Mouse (Mus musculus) CD8-positive naive resting alpha-beta T cell, adult 2 months (primary cell): Measurements from ENCODE around the gene B4galnt3.
A peak's percentile ranks its signal among the peaks of the same experiment; 100 is the strongest.

ENCODE experiments used
- DNase-seq, 2 experiments: peaks; one replicate each; pipeline ENCODE4 v3.0.0; 2022; ENCODE audit warnings: low read depth in 2 of 2, low spot score in 2 of 2

The B4galnt3 gene

DNA sequence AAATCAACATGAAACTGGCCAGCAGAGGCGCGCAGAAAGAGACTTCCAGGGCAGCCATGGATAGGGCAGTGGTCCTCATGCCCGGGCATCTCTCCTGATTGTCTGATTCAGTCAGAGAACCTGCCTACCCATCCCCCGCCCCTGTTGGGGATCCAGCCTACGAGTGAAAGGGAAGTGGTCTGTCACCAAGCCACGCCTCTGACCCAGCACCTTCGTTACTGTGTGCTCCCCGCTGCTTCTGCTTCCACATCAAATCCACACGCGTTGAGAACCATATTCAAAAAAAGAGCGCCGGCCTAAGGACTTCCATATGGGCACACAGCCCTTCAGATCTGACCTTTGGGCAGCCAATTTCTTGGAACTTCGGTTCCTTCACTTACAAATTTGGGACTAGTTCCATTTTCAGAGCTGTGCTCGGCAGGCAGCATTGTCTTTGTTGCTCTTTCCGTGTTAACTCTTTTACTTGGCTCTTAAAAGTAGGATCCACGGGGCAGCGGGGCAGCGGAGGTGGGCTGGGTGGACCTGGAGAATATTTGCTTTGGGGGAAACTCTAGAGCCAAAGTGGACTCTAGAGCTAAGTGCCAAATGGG, 106.7 kb downstream of the B4galnt3 start:
- DNase-seq: peak; percentile 57 to 70

DNA sequence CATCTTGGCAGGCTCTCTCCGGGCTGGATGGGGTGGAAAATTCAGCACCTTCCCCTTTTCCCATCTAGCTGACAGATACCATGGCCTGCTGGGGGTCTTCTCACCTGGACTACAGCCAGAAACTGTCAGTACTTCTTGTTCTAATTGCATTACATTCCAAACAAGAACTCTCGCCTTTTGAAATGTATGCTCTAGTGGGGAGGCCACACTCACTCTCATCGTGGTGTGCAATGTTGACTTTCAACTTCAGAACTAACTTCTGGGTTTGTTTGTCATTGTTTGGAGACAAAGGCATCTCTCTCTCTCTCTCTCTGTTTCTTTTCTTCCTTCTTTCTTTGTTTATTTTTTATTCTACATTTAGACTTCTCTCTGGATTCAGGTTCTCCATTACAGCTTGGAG, 107.8 kb downstream of the B4galnt3 start:
- DNase-seq: no peak

DNA sequence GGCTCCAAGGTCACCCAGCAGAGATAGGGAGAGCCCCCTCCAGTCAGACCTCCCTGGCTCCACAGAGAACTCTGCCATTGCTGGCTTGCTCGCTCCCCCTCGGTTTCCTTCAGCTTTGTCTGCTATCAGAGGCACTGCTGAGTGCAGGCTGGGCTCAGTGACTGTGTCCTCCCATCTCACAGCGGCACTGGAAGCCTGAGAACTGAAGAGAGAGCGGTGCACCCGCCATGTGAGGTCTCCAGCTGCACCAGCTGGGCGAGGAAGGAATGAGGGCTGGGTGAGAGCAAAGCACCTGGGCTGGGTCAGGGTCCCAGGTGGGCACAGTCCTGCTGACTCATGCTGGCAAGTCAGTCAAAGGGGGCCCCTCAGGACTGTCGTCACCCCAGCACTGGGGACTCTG, 108.6 kb downstream of the B4galnt3 start:
- no peak for DNase-seq

DNA sequence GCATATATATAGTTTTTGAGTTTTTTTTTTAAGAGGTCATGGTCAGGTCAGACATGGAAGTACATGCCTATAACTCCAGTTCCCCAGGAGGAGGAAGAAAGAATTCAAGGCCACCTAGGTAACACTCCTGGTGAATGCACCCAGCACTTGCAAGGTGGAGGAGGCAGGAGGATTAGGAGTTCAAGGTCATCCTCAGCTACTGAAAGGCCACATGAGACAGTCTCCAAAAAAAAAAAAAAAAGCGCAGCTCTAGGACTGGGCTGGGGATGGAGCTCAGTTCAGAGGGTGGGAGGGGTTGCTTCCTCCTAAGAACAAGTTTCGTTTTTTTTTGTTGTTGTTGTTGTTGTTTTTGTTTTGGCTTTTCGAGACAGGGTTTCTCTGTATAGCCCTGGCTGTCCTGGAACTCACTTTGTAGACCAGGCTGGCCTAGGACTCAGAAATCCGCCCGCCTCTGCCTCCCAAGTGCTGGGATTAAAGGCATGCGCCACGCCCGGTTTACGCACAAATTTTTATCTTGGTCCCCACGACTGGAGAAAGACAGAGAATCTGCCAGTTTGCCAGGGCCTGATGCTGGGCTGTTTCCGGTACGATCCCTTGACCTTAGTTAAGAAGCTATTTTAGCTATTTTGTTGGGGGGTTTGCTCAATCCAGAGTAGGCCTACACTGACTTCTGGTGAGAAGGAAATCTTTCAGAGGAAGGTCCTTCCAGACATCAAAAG, 109.2 kb downstream of the B4galnt3 start:
- DNase-seq: no peak

DNA sequence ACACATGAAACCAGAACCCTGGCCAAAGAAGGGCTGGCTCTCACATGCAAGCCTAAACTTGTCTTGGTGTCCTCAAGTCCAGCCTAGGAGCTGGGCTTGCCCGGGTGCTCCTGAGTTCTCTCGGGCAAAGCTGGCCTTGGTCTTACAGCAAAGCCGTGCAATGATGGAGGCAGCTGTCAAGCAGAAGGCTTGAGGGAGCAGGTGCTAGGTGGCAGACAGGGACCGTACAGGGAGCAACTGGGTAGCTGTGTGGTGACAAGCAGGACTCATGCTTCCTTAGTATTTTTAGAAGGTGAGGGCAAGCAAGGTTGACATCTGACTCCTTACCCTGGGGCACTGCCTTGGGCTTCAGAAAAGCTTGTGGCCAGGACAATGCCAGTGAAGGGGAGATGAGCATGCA, 110.6 kb downstream of the B4galnt3 start:
- DNase-seq: no peak

DNA sequence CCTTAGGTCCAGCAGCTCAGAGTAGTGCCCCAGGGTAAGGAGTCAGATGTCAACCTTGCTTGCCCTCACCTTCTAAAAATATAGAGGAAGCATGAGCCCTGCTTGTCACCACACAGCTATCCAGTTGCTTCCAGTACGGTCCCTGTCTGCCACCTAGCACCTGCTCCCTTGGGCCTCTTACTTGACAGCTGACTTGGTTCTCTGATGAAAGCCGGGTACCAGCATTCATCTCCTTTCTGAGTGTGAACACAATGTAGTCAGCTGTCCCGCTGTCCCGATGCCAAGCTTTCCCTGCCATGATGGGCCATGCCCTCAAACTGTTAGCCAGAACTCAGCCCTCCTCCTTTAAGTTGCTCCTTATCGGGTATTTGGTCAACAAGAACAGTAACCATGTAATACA, 112.2 kb downstream of the B4galnt3 start:
- DNase-seq: no peak

DNA sequence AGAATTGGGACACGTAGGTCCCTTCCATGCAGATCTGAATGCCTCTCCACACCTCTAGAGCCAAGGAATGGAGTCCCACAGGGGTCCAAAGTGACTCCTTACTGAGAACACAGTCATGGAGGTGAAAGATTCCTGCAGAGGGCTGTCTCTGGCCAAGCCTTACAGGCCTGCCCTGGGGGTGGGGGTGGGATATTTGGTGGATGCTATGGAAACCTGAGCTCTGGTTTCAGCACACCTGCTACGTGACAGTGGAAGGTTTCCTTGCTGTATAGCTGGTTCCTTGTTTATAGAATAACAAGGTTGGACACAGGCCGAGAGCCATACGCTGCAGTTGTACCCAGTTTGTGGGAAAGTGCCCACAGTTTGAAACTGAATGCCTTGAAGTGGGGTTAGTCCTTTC, 113.9 kb downstream of the B4galnt3 start:
- DNase-seq: no peak

DNA sequence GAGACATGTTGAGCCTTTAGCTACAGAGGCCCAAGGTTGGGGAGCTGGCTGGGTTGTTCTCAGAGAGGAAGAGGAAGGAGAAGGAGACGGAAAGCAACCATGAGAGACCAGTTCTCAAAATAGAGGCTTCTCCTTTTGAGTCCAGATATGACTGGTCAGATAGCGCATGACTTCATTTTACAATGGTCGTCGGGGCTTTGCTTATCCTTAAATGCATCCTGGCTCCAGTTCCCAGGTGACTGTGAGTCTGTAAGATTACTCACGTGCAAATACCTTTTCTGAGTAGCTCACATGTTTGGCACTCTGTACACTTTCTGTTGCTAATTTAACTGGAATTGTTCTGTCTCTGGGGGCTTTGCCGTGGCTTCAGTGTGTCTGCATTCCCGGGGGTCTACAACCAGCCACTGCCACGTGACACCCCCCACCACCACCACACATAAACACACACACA, 114.6 kb downstream of the B4galnt3 start:
- no peak for DNase-seq

DNA sequence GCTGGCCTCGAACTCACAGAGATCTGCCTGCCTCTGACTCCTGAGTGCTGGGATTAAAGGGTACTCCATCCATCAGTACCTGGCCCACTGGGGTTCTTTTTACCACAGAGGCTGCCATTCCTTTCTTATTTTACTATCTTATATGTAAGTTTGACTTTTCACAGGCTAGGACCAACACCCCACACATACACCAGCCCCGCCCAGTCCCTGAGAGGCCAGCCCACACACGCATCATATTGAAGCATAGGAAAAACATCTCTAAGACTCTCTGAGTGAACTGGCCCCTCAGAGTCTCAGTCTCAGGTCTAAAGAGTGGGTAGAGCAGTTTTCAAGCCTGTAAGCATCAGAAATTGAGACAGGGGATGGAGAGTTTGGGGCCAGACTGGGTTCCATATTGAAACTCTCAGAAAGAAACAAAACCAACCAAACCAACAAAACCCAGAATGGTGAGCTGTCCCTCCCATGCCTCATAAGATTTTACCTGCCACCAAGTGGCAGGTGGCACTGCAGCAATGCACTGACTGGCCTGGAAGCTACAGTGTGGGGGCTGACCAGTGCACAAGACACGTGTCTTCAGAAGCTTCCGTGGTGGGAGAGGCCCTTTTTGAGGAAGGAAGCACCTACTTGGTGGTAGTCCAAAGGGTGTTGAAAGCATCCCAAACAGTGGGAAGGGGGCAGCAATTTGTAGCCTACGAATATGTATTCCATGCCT, 115.2 kb downstream of the B4galnt3 start:
- no peak for DNase-seq

DNA sequence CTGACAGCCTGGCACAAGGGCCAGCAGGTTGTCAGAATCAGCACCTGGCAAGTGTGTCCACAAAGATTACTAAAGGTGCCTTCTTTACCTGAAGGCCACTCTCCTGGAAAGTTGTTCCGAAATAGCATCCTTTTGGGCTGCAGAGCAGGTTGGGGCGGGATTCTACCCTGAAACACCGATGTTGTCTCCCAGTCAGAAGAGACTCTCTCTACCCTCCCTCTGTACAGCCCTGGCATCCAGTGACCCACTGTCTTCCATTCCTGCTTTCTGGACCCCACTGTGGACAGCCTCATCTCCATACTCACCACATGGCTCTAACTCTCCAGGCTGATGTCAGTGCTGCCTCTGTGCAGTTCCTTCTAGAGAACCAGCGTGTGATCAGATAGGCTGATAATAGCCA, 118.7 kb downstream of the B4galnt3 start:
- DNase-seq: no peak

DNA sequence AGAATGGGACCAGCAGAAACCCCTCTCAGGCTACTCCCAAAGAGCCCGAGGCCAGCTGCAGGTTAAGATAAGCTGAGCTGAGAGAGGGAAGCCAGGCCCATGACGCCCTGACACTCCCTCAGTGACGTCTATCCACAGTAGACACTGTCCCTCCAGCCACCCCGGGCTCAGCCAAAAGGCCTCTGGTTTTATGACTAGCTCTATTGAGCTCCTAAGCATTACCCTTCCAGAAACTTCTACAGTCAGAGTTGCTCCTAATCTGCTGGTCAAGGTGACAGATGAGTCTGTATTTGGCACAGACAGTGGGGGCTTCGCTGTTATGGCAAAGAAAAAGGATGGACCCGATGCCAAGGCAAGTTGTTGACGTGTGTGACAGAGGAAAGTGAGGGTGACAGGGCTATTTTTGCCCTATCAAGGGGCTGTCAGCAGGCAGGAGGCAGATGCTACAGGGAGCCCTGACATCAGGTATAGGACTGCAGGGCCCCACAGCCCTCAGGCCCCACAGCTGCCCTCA, 119.7 kb downstream of the B4galnt3 start:
- DNase-seq: no peak

DNA sequence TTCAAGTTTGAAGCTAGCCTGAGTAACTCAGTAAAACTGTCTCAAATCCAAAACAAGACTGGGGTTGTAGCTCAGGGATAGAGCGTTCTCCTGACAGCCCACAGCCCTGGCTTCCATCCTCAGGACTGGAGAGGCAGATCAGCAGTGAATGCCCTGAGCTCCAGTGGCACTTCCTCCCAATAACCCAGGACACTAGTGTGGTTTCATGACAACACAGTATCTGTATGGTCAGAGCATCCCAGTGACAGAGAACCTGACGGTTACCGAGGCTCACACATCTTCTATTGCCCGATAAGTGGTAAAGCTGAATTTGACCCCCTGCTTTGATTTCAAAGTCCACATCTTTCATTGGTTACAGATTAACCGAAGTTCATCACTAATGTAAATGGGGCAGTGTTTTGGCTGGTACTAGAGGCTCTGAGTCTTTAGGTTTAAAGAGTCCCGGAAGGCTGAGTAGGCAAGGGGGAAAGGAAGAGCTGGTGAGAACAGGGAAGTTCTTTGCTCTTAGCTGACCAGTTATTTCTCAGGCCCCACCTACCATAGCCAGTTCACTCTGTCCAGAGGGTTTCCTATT, 120.2 kb downstream of the B4galnt3 start:
- DNase-seq: no peak

DNA sequence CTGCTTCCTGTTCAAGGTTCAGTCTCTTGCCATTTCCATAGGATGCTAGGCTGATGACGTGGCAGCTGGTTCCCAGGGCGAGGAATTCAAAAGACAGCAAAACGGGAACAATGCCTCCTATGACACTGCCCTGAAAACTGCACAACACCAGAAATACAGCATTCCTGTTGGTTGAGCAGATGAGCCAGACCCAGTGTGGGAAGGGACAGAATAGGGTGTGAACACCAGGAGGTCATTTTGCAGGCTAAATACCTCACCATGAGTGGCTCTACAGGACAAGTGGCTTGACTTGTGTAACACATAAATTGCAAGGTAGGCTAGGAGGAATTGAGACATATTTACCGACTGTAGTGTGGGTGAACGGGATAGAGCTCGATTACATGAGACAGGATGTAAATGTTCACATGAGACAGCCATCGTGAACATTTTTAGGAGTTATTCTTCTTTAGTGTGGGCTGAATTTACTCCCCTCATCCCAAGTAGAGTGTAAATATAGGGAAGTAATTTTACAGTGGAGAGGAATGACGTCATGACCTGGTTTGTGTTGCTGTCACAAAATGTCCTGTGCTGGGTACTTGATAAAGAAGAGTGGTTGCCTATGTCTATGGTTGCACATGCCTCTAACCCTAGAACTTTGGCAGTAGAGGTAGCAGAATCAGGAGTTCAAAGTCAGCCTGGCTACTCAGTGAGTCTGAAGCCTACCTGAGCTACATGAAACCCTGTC, 121.9 kb downstream of the B4galnt3 start:
- DNase-seq: no peak

DNA sequence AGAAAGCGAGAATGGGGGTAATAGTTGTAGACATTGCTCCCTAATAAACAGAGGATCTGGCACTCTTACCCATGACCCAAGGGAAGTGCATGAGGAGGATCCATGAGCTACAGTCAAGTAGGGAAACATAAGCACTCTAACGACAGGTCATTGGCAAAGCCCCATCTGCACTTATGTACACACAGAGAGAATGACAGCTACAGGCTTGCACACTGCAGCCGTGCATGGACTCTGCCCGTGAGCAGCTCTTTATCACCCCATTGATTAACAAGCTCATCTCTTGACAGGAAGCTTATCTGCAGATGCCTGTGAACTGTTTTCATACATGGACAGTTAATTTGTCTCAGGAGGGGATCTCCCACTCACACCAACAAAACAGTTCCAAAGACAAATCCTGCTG, 126.8 kb downstream of the B4galnt3 start:
- DNase-seq: no peak

DNA sequence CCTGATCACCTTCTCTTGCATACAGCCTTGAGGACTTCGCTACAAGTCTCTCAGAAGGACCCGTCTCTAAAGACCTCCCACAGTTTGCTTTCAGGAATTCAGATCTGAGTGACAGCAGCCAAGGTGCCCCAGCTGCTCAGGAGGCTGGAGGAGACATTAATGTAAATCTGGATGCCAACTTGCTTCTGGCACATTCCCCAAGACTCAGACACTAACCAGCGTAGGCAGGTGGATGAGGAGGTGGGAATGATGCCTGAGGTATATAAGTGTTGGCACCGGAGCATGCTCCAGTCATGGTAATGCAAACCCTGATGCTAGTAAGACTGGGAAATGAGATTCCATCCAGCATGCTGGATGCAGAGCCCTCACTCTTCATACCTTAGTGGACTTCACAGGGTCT, 129.6 kb downstream of the B4galnt3 start:
- no peak for DNase-seq

DNA sequence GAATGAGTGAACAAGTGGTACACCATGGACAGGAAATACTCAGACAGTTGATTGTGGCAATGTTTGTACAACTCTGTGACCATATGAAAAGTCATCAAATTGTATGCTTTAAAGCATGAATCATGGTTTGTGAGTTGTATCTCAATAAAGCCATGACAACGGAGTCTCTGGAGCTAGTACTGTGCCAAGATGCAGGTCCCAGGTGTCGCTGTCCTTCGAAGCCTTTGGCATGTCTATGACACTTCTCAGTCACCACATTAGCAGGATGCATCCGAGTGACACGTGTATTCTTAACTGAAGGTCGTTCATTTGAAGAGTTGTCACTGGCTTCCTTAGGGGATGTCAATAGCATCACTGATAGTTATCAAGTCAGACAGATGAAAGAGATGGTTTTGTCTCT, 131.4 kb downstream of the B4galnt3 start:
- no peak for DNase-seq

DNA sequence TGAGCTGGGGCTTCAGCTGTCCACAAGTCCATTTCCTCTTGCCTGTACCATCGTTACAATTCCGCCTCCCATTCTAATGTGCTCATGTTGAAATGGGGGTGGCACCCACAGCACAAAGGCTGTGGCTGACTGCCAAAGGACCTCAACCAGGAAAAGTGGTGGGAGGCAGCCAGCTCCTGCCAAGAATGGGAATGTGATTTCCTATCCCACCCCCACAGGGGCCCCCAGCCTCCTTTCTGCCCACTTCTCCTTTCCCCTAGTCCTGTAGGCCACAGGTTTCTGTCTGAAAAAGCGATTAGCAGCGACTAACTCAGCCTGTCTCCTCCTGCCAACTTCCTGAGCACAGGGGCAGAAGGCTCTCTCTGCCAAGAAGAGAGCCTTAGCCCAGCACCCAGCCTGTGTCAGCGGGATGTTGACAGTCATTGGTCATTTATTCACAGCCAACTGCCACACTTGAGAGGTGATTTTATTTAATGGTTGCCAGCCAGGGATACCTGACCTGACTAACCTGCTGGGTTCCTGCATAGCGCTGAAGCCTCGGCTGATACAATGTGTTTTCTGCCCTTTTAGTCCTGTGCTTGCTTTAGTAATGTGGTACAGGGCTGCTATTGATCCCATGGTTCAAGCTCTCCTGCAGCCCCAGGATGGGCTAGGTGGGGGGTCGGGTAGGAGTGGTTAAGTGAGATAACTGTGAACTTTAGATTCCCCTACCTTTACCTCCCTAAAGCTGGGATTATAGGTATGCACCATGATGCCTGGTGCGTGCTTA, 135.0 kb downstream of the B4galnt3 start:
- no peak for DNase-seq

DNA sequence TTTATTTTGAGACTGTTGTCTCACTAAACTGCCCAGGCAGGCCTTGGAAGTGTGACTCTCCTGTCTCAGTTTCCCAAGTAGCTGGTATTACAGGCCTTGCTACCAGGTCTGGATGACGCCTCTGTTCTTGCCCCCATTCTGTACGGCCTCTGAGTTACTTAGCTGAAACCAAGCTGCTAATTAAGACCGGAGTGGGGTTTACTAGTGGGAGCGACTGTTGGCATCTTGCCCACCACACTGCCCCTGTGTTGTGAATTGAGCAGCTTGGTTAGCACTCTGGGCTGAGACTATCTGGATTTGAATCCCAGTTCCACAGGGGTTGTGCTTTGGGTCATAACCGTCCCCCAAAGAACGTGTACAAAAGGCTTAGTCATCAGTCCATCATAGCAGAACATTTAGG, 136.9 kb downstream of the B4galnt3 start:
- no peak for DNase-seq

DNA sequence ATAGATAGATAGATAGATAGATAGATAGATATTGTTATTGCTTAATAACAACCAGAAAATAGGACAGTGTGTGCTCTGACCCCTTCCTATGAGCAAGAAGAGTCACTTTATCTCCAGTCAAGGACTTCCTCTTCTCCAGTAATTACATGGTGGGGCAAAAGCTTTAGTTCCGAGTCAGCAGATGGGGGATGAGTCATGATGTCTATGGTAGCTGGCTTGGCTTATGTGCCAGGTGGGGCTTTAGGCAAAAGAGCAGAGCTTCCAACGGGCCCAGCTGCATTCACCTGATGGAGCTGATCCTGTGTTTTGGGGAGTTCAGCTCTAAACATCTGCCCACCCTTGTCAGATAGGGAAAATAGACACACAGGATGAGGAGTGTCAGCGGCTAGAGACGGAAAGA, 138.8 kb downstream of the B4galnt3 start:
- DNase-seq: no peak

DNA sequence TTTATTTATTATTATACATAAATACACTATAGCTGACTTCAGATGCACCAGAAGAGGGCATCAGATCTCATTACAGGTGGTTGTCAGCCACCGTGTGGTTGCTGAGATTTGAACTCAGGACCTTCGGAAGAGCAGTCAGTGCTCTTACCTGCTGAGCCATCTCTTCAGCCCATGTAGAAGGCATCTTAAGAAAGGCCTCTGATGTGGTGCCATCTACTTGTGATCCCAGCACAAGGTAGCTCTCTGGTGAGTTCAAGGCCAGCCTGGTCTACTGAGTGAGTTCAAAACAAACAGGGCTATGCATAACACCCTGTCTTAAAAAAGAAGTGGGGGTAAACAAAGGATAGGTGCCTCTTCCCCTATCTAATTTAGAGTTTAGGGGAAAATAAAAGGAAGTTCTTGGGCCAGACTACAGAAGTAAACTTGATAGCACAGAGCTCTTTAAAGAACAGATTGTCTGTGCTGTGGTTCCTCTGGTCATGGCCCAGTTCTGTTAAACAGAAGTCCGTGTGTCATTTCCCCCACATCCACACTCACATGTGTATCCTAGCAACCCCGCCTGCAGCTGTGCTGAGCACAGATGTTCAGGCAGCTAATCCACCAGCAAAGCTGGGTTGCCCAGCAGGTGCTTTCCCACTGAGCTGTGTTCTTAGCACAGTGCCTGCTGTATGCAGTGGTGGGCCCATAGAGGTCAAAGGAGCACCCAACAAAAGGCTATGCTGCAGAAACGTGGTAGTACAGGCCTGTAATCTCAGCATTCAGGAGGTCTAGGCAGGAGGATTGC, 139.6 kb downstream of the B4galnt3 start:
- no peak for DNase-seq
